Mouse (Mus musculus): Measurements from ENCODE around the gene Kxd1.

DNA sequence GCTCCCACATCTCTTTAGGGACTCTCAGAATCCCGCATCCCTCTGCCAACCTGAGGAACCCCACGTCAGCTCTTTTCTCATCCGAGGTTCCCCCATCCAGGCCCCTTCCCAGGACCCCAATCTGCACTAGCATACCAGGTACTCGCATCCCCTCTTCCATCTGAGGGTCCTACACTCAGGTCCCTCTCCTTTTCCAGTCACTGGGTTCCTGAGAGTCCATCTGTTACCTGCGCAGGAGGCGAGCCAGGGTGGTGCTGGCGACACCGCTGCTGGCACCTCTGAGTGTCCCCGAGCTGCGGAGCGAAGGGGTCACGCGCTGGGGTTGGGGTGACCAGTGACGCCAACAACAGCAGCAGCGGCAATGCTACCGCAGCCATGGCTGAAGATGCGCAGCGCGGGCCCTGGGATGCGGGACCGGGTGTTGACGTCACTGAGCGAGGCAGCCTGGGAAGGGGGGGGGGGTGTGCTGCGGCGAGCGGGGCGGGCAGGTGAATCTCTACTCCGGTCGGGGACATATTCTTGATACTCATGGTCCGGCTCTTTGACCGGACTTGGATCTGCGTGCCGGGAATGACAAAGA is 40.7 kb downstream of the Kxd1 start, which contains the start of gene Tmem59l:
- TF ChIP-seq GATA1 (IDR thresholded peaks at IDR 0.05; ENCODE audit: borderline replicate concordance, low read length) = no peak
- no peak for TF ChIP-seq CTCF (IDR thresholded peaks at IDR 0.05; ENCODE audit: low read depth, low read length)
- no peak for TF ChIP-seq POLR2AphosphoS5 (IDR thresholded peaks at IDR 0.05; ENCODE audit: insufficient replicate concordance, low read depth, low read length)
- TF ChIP-seq TAL1 (conservative IDR thresholded peaks at IDR 0.05; ENCODE audit: low read depth, low read length) = no peak
- no peak for TF ChIP-seq GATA2 (IDR thresholded peaks at IDR 0.05; ENCODE audit: borderline replicate concordance, low read depth, low read length)

All from G1E (cell line).